10 mouse cellular contexts compared by ENCODE assay signal in genomic region chrX:153433659-153434293, GRCm38 (mm10).
DNase-seq lines count a peak whose midpoint lies in the region; ATAC-seq and TF ChIP-seq lines count a peak whose summit lies in the region.
"Had no signal": no experiment of that assay in that cellular context is flagged by ENCODE, and none has a peak within 500 bp of the region (broad histone marks: within the 10 kb centered on the region; RNA-seq: fewer than 3 reads in every experiment).

No protein-coding gene starts in this region.

- H3K9me3 ChIP-seq in heart, embryonic 12.5 days (replicated peaks): no peaks in the 10 kb centered on the region
- H3K9me3 ChIP-seq in hindbrain, embryonic 15.5 days: no peaks in the 10 kb centered on the region
- H3K9me3 ChIP-seq in neural tube, embryonic 12.5 days: no peaks in the 10 kb centered on the region
- H3K9me3 ChIP-seq in liver, embryonic 11.5 days (ENCODE audit: control insufficient read depth, low read length): no peaks in the 10 kb centered on the region
- H3K9me3 ChIP-seq: limb, embryonic 12.5 days had no signal

- H3K4me1 ChIP-seq in heart, embryonic 12.5 days (replicated peaks): no peaks in the 10 kb centered on the region
- H3K4me1 ChIP-seq in hindbrain, embryonic 15.5 days (replicated peaks): peaks cover 4% of the 10 kb centered on the region; the same call in 1 of the 2 replicates
- no peaks in the 10 kb centered on the region; the same call in 1 of the 2 replicates for H3K4me1 ChIP-seq in neural tube, embryonic 12.5 days
- no peaks in the 10 kb centered on the region for H3K4me1 ChIP-seq in cerebellum, adult 2 months (ENCODE audit: control insufficient read depth, insufficient read depth, low read length)
- H3K4me1 ChIP-seq in liver, embryonic 11.5 days (replicated peaks; ENCODE audit: control insufficient read depth, insufficient read depth, low read length): no peaks in the 10 kb centered on the region
- H3K4me1 ChIP-seq: limb, embryonic 12.5 days had no signal

- H3K36me3 ChIP-seq in heart, embryonic 12.5 days: no peaks in the 10 kb centered on the region
- no peaks in the 10 kb centered on the region for H3K36me3 ChIP-seq in hindbrain, embryonic 15.5 days
- no peaks in the 10 kb centered on the region for H3K36me3 ChIP-seq in neural tube, embryonic 12.5 days
- no peaks in the 10 kb centered on the region for H3K36me3 ChIP-seq in liver, embryonic 11.5 days (ENCODE audit: control insufficient read depth, insufficient read depth, low read length)
- H3K36me3 ChIP-seq: limb, embryonic 12.5 days had no signal

- DNase-seq in heart, adult 8-10 months (ENCODE audit: low spot score): no peak
- peak; percentile 15 for DNase-seq in embryo, embryonic 9.5 days (ENCODE audit: extremely low spot score)
- DNase-seq in cerebellum, adult 2 months: no peak
- DNase-seq in lung, postnatal 14 days: no peak
- no peak for DNase-seq in liver, embryonic 11.5 days (ENCODE audit: low spot score)
- DNase-seq: adrenal gland, postnatal 14 days had no signal

- H3K9ac ChIP-seq in heart, embryonic 12.5 days: no peak overlapping the region
- H3K9ac ChIP-seq in hindbrain, embryonic 15.5 days: no peak overlapping the region
- H3K9ac ChIP-seq in neural tube, embryonic 12.5 days: no peak overlapping the region
- no peak overlapping the region for H3K9ac ChIP-seq in liver, embryonic 11.5 days (ENCODE audit: low read depth, low read length)
- H3K9ac ChIP-seq: limb, embryonic 12.5 days had no signal

- H3K27ac ChIP-seq in heart, embryonic 12.5 days (ENCODE audit: poor library complexity, severe bottlenecking): no peak overlapping the region
- peak overlapping the region; percentile 55; the same call in 1 of the 2 replicates for H3K27ac ChIP-seq in hindbrain, embryonic 15.5 days (replicated peaks)
- H3K27ac ChIP-seq in neural tube, embryonic 12.5 days: no peak overlapping the region
- H3K27ac ChIP-seq in cerebellum, adult 2 months (ENCODE audit: insufficient read depth, low read length): no peak overlapping the region
- no peak overlapping the region for H3K27ac ChIP-seq in liver, embryonic 11.5 days (ENCODE audit: low read depth, low read length)
- H3K27ac ChIP-seq: limb, embryonic 12.5 days had no signal

- TF ChIP-seq POLR2A in cerebellum, adult 2 months (IDR thresholded peaks at IDR 0.05; ENCODE audit: borderline replicate concordance, insufficient read depth, low read length): no peak

- TF ChIP-seq CTCF in cerebellum, adult 2 months (IDR thresholded peaks at IDR 0.05; ENCODE audit: borderline replicate concordance, insufficient read depth, low read depth, low read length): no peak

- no peaks in the 10 kb centered on the region for H3K27me3 ChIP-seq in heart, embryonic 12.5 days (replicated peaks)
- H3K27me3 ChIP-seq in hindbrain, embryonic 15.5 days: no peaks in the 10 kb centered on the region
- H3K27me3 ChIP-seq in neural tube, embryonic 12.5 days (replicated peaks): no peaks in the 10 kb centered on the region
- no peaks in the 10 kb centered on the region for H3K27me3 ChIP-seq in cerebellum, adult 2 months (ENCODE audit: control insufficient read depth, insufficient read depth, low read length)
- no peaks in the 10 kb centered on the region for H3K27me3 ChIP-seq in liver, embryonic 11.5 days (replicated peaks; ENCODE audit: control insufficient read depth, insufficient read depth, low read length)

- 0 out of 2 replicates have a peak overlapping the region, but pooled peaks have one; percentile 7 for H3K4me2 ChIP-seq in heart, embryonic 12.5 days
- no peak overlapping the region for H3K4me2 ChIP-seq in hindbrain, embryonic 15.5 days
- H3K4me2 ChIP-seq in neural tube, embryonic 12.5 days (replicated peaks): no peak overlapping the region
- H3K4me2 ChIP-seq in liver, embryonic 11.5 days: no peak overlapping the region
- H3K4me2 ChIP-seq: limb, embryonic 12.5 days had no signal

- 31% methylated on average over 5 of the region's 5 CpGs for WGBS in heart, embryonic 12.5 days
- 27% methylated on average over 5 of the region's 5 CpGs for WGBS in hindbrain, embryonic 15.5 days
- 38% methylated on average over 5 of the region's 5 CpGs for WGBS in neural tube, embryonic 12.5 days
- WGBS in cerebellum, adult 2 months: 24% methylated on average over 5 of the region's 5 CpGs
- 54% methylated on average over 5 of the region's 5 CpGs for WGBS in liver, embryonic 11.5 days

- ATAC-seq in heart, embryonic 12.5 days (ENCODE audit: insufficient number of reproducible peaks, low FRiP score): no peak
- peak; percentile 87 for ATAC-seq in hindbrain, embryonic 15.5 days (ENCODE audit: low FRiP score, low read depth)
- ATAC-seq in neural tube, embryonic 12.5 days (ENCODE audit: low FRiP score, low read depth): peak; percentile 63; the same call in 1 of the 2 replicates
- ATAC-seq in liver, embryonic 11.5 days (replicated peaks; ENCODE audit: low FRiP score): no peak

- no peak overlapping the region for H3K4me3 ChIP-seq in heart, embryonic 12.5 days
- H3K4me3 ChIP-seq in hindbrain, embryonic 15.5 days: no peak overlapping the region
- no peak overlapping the region for H3K4me3 ChIP-seq in neural tube, embryonic 12.5 days
- H3K4me3 ChIP-seq in cerebellum, adult 2 months (replicated peaks; ENCODE audit: insufficient read depth, low read depth, low read length): no peak overlapping the region
- H3K4me3 ChIP-seq in liver, embryonic 11.5 days (ENCODE audit: low read depth, low read length): no peak overlapping the region
- H3K4me3 ChIP-seq: limb, embryonic 12.5 days had no signal

Comparison
In these comparisons a context has a peak if more than half of its experiments do, and no peak if none do; other contexts are left out.
1. ATAC-seq: peak in hindbrain, embryonic 15.5 days (single experiment) and neural tube, embryonic 12.5 days (single experiment); none in heart, embryonic 12.5 days (single experiment) and liver, embryonic 11.5 days (single experiment).